Mouse (Mus musculus) hindbrain, postnatal 0 days (tissue): ENCODE measurements at regions not wholly inside any gene's neighbourhood (a gene's known extent, or its start where the extent isn't known, plus 50 kb on each side); places are given as distances from the start of the nearest gene placed in this dataset.

Experiments
- ATAC-seq: fragments of 200-750 bp; cut with Nextera tagmentation; 2 replicates; pipeline ENCODE4 v1.8.0; 2017; ENCODE audit warnings: mild to moderate bottlenecking, moderate TSS enrichment, moderate library complexity
- DNase-seq: peaks from one replicate; pipeline ENCODE4 v3.0.0-alpha.2; 2015; ENCODE audit warnings: low spot score
- H3K27ac ChIP-seq: fragments of 300-500 bp; sonication (generic); 2 replicates; pipeline ENCODE4 v1.5.1; 2014; ENCODE audit warnings: mild to moderate bottlenecking
- H3K27me3 ChIP-seq: fragments of 300-500 bp; sonication (generic); 2 replicates; pipeline ENCODE4 v1.6.1; 2014; ENCODE audit warnings: low read length, mixed read lengths; ENCODE audit not compliant: insufficient read depth
- H3K36me3 ChIP-seq: fragments of 300-500 bp; sonication (generic); 2 replicates; pipeline ENCODE4 v1.6.1; 2014; ENCODE audit warnings: low read length, mixed read lengths; ENCODE audit not compliant: insufficient read depth
- H3K4me1 ChIP-seq: fragments of 300-500 bp; sonication (generic); 2 replicates; pipeline ENCODE4 v1.6.1; 2014; ENCODE audit warnings: antibody characterized with exemption, low read length, mixed read lengths; ENCODE audit not compliant: insufficient read depth
- H3K4me2 ChIP-seq: fragments of 300-500 bp; sonication (generic); 2 replicates; pipeline ENCODE4 v1.6.1; 2014; ENCODE audit warnings: low read depth, mild to moderate bottlenecking, low read length, moderate library complexity, mixed read lengths
- H3K4me3 ChIP-seq: fragments of 300-500 bp; sonication (generic); 2 replicates; pipeline ENCODE4 v1.5.1; 2014; ENCODE audit warnings: low read length
- H3K9ac ChIP-seq: fragments of 300-500 bp; sonication (generic); replicated peaks from 2 replicates; pipeline ENCODE4 v1.6.1; 2014; ENCODE audit warnings: mild to moderate bottlenecking, low read length, moderate library complexity, mixed read lengths
- H3K9me3 ChIP-seq: fragments of 300-500 bp; sonication (generic); 2 replicates; pipeline ENCODE4 v1.6.1; 2016; ENCODE audit warnings: low read length, mixed read lengths
- CTCF ChIP-seq: IDR thresholded peaks from 2 replicates; pipeline ENCODE4 v1.5.1; 2016; ENCODE audit warnings: antibody characterized with exemption, control low read depth, low read depth
- WGBS: fragments of 180-500 bp; shearing (Covaris S2); extraction: QIAGEN DNeasy Blood & Tissue Kit; methylation state at CpG from one replicate; pipeline ENCODE4 v1.1.7; 2014; 5-methylcytosine and 5-hydroxymethylcytosine counted together

- no peaks in the 10 kb centered on the region for H3K36me3 ChIP-seq
- H3K9me3 ChIP-seq: no peaks in the 10 kb centered on the region
- no peaks in the 10 kb centered on the region for H3K27me3 ChIP-seq
- TF ChIP-seq CTCF: no peak
- no peak for ATAC-seq
- no peak overlapping the region for H3K27ac ChIP-seq
- DNase-seq: no peak
- H3K9ac ChIP-seq: no peak overlapping the region
- no peak overlapping the region for H3K4me2 ChIP-seq
- no peaks in the 10 kb centered on the region for H3K4me1 ChIP-seq
- WGBS: 58% methylated on average over 4 of the region's 4 CpGs
- H3K4me3 ChIP-seq: no peak overlapping the region
Observed at GRCm38 (mm10) chr14:86115254-86116057, 1025.6 kb downstream of the Diaph3 start.

- Histone ChIP-seq H3K27ac (no peak overlapping the region), H3K36me3 (no peaks in the 10 kb centered on the region), H3K27me3 (no peaks in the 10 kb centered on the region), H3K4me1 (no peaks in the 10 kb centered on the region), H3K9me3 (no peaks in the 10 kb centered on the region), H3K9ac (no peak overlapping the region), H3K4me2 (no peak overlapping the region), H3K4me3 (no peak overlapping the region)
- WGBS: 86% methylated on average over 1 of the region's 1 CpGs
- ATAC-seq: no peak
- no peak for DNase-seq
- TF ChIP-seq CTCF: no peak
Observed at GRCm38 (mm10) chr14:86101497-86101896, 1039.5 kb downstream of the Diaph3 start.

GRCm38 (mm10) chr14:86070313-86071100 is 1070.5 kb downstream of the Diaph3 start:
- H3K4me1 ChIP-seq: no peaks in the 10 kb centered on the region
- H3K9ac ChIP-seq: no peak overlapping the region
- no peaks in the 10 kb centered on the region for H3K27me3 ChIP-seq
- H3K36me3 ChIP-seq: no peaks in the 10 kb centered on the region
- TF ChIP-seq CTCF: no peak
- H3K27ac ChIP-seq: no peak overlapping the region
- no peak for DNase-seq
- no peak overlapping the region for H3K4me3 ChIP-seq
- 65% methylated on average over 6 of the region's 6 CpGs for WGBS
- H3K4me2 ChIP-seq: no peak overlapping the region
- H3K9me3 ChIP-seq: no peaks in the 10 kb centered on the region
- no peak for ATAC-seq

GRCm38 (mm10) chr14:86069329-86069728 is 1071.7 kb downstream of the Diaph3 start:
- ATAC-seq (no peak), DNase-seq (no peak)
- H3K27ac ChIP-seq: no peak overlapping the region
- no peak overlapping the region for H3K4me3 ChIP-seq
- H3K4me2 ChIP-seq: no peak overlapping the region
- no peaks in the 10 kb centered on the region for H3K4me1 ChIP-seq
- H3K27me3 ChIP-seq: no peaks in the 10 kb centered on the region
- TF ChIP-seq CTCF: no peak
- H3K9ac ChIP-seq: no peak overlapping the region
- no peaks in the 10 kb centered on the region for H3K9me3 ChIP-seq
- no peaks in the 10 kb centered on the region for H3K36me3 ChIP-seq
- 42% methylated on average over 1 of the region's 1 CpGs for WGBS

GRCm38 (mm10) chr14:86067743-86068142 is 1073.3 kb downstream of the Diaph3 start:
- no peaks in the 10 kb centered on the region for H3K36me3 ChIP-seq
- no peak for ATAC-seq
- TF ChIP-seq CTCF: no peak
- WGBS: 91% methylated on average over 1 of the region's 1 CpGs
- no peaks in the 10 kb centered on the region for H3K4me1 ChIP-seq
- H3K9ac ChIP-seq: no peak overlapping the region
- H3K4me3 ChIP-seq: no peak overlapping the region
- no peaks in the 10 kb centered on the region for H3K27me3 ChIP-seq
- no peak for DNase-seq
- H3K9me3 ChIP-seq: no peaks in the 10 kb centered on the region
- no peak overlapping the region for H3K27ac ChIP-seq
- no peak overlapping the region for H3K4me2 ChIP-seq

- Histone ChIP-seq H3K9ac (no peak overlapping the region), H3K4me3 (no peak overlapping the region), H3K27me3 (no peaks in the 10 kb centered on the region), H3K36me3 (no peaks in the 10 kb centered on the region), H3K4me2 (peak overlapping the region; percentile 38), H3K9me3 (no peaks in the 10 kb centered on the region), H3K4me1 (no peaks in the 10 kb centered on the region), H3K27ac (no peak overlapping the region; the same call in 1 of the 2 replicates)
- ATAC-seq: no peak
- DNase-seq: no peak
- no peak for TF ChIP-seq CTCF
- WGBS: 41% methylated on average over 3 of the region's 3 CpGs
Observed at GRCm38 (mm10) chr14:86063620-86063943, 1077.5 kb downstream of the Diaph3 start.
